Mouse (Mus musculus) NIH3T3 (cell line): ENCODE measurements around the gene Olfr770.
"Not testable (repeated sequence)": the region's sequence is repeated elsewhere in the genome, so short reads cannot be mapped to it uniquely, and the experiment has no call there.

ENCODE experiments used
- DNase-seq: peaks from one replicate; pipeline ENCODE4 v3.0.0-alpha.2; 2012; ENCODE audit warnings: low read depth

Gene Olfr770

GRCm38 (mm10) chr10:129138898-129139297 lies at the start of gene Olfr770:
Olfr770 (minus strand) TSS chr10:129138998.
- DNase-seq: no peak

GRCm38 (mm10) chr10:129187319-129187718 lies 48.5 kb upstream of the Olfr770 start, which contains the start of gene Olfr773:
Olfr773 (minus strand) TSS chr10:129187419.
- DNase-seq: not testable (repeated sequence)

GRCm38 (mm10) chr10:129177821-129178220 lies 39.0 kb upstream of the Olfr770 start, which contains the start of gene Olfr772:
Olfr772 (minus strand) TSS chr10:129177921.
- not testable (repeated sequence) for DNase-seq

- DNase-seq: no peak
Observed at GRCm38 (mm10) chr10:129164651-129165050, 25.9 kb upstream of the Olfr770 start, which contains the start of gene Olfr771. Olfr771 (minus strand) TSS chr10:129164751.

GRCm38 (mm10) chr10:129117761-129118160 lies 21.0 kb downstream of the Olfr770 start, which contains the start of gene Olfr769:
Olfr769 (minus strand) TSS chr10:129117861.
- no peak for DNase-seq

- DNase-seq: no peak
Observed at GRCm38 (mm10) chr10:129115146-129115545, 23.7 kb downstream of the Olfr770 start.

- DNase-seq: peak; percentile 11
Observed at GRCm38 (mm10) chr10:129101231-129101630, 37.6 kb downstream of the Olfr770 start.

- DNase-seq: no peak
Observed at GRCm38 (mm10) chr10:129099275-129099674, 39.5 kb downstream of the Olfr770 start, which contains the start of gene Olfr768. Olfr768 (minus strand) TSS chr10:129099375.

GRCm38 (mm10) chr10:129082810-129083209 lies 56.0 kb downstream of the Olfr770 start, which contains the start of gene Olfr767:
Olfr767 (minus strand) TSS chr10:129082910.
- not testable (repeated sequence) for DNase-seq
